Mouse (Mus musculus): ENCODE measurements around the gene G3bp1. TPM values are rescaled to one million over a fixed set of nuclear protein-coding genes. Genes with fewer than 3 reads are reported as not detected.

Gene G3bp1
- polyA plus RNA-seq, 1 experiment from 2014 or later = 160 TPM

DNA sequence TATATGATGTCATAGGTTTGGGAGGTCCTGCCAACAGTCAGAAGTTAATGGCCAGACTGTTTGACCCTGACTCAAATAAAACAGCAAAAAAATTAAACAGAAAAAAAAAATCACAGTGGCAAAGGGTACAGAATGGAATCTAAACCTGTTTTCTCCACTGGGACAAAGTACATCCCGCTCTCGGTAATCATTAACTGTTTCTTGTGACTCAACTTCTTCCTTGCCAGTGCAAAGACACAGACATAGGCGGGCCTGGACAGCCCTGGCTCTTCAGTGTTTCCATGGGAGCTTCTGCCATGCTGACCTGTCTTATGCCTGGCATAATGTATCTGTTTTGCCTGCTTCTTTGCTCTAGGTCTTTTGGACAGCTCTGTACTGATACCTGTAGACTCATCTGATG is 4.3 kb upstream of the G3bp1 start:
- Histone ChIP-seq H3K9ac (no peak overlapping the region), H3K4me1 (peaks cover 16% of the 10 kb centered on the region), H3K27ac (replicated peaks) (no peak overlapping the region), H3K36me3 (no peaks in the 10 kb centered on the region), H3K9me3 (replicated peaks) (no peaks in the 10 kb centered on the region), H3K4me2 (replicated peaks) (no peak overlapping the region), H3K27me3 (no peaks in the 10 kb centered on the region), H3K4me3 (replicated peaks) (no peak overlapping the region)
- 81% methylated on average over 3 of the region's 3 CpGs for WGBS
- no peak for ATAC-seq (ENCODE audit: insufficient number of reproducible peaks, low FRiP score, low TSS enrichment, low read depth)

DNA sequence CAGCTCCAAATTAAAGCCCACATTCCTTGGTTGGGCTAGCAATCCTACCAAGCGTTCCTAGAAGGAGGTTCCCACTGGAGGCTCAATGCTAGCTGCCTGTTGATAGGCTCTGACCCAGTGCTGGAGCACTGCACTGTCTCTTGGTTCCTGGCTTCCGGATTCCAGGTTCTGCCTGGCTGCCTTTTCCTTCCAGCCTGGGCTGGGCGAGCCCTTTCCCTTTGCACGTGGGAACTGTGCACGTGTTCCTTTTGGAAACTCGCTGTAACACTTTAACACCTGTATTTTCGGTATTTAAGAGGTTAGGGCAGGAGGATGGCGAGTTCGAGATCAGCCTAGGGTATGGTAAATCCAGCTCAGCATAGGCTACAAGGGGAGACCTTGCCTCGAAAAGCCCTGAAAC is 1.5 kb upstream of the G3bp1 start:
- 0 out of 2 replicates have a peak overlapping the region, but pooled peaks have one; percentile 29 for H3K9ac ChIP-seq
- H3K36me3 ChIP-seq = peaks cover 6% of the 10 kb centered on the region; the same call in 1 of the 2 replicates
- H3K4me3 ChIP-seq (replicated peaks) = peak overlapping the region; percentile 65
- H3K27me3 ChIP-seq = no peaks in the 10 kb centered on the region
- peak overlapping the region; percentile 92 for H3K27ac ChIP-seq (replicated peaks)
- ATAC-seq (ENCODE audit: insufficient number of reproducible peaks, low FRiP score, low TSS enrichment, low read depth) = no peak
- H3K9me3 ChIP-seq (replicated peaks) = no peaks in the 10 kb centered on the region
- peak overlapping the region; percentile 77 for H3K4me2 ChIP-seq (replicated peaks)
- H3K4me1 ChIP-seq = peaks cover 19% of the 10 kb centered on the region; the same call in 1 of the 2 replicates
- 75% methylated on average over 10 of the region's 10 CpGs for WGBS

DNA sequence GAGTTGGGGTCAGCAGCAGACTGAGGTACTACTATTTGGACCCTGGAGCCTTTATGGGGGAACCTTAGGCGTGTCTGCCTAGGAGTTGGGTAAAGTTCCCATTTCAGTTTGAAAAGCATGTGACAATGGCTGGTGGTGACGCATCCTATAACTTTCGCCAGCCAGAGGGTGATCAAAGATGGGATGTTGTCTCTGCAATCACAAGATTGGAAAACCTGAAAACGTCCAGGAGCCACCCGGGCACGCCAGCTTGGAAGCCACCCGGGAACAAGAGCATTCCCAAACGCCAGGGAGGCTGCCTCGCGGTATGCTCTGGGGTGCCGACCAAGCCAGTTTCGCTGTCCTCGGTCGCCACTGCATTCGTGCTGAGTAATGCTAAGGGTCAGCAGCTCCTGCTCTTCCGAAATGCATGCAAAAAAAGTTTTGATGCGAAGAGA is 856 bp upstream of the G3bp1 start:
- Histone ChIP-seq H3K4me1 (peaks cover 24% of the 10 kb centered on the region), H3K36me3 (peaks cover 8% of the 10 kb centered on the region; the same call in 1 of the 2 replicates), H3K9ac (peak overlapping the region; percentile 29), H3K4me3 (replicated peaks) (peak overlapping the region; percentile 65), H3K27ac (replicated peaks) (peak overlapping the region; percentile 92), H3K27me3 (no peaks in the 10 kb centered on the region), H3K4me2 (replicated peaks) (peak overlapping the region; percentile 77), H3K9me3 (replicated peaks) (no peaks in the 10 kb centered on the region)
- no peak for ATAC-seq (ENCODE audit: insufficient number of reproducible peaks, low FRiP score, low TSS enrichment, low read depth)
- WGBS = 3% methylated on average over 17 of the region's 17 CpGs

DNA sequence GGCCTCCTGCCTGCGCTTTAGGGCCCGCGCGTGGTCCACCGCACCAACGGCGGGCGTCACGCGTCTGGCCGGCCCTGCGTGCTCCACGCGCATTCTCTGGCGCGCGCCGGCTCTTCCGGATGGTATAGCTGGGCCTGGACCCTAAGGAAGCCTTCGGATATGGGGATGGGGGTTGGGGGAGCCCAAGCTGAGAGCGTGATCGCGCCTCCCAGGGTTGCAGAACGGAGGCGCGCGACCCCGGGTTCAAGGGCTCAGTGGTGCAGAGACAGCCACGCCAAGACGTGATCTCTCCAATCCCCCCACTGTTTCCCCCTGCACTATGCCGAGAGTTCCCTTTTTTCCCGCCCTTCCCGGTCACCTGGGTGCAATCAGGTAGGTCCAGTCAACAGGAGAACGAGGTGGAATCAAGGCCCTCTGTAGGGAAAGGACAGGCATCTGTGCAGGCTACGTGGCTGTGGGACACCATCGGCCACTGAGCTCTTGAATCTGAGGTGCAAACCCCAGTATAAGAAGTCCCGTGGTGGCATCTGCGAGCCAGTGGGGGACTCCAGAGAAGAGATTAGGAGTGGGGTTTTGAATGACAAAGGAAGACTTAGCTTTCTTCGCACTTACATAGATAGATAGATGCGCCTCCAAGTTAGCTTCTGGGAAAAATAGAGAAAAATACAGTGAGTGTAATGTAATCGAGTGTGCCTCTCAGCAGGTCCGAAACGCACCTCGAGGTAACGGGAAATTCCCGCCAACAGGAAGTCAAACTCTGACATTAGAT is 622 bp downstream of the G3bp1 start:
- Histone ChIP-seq H3K4me3 (replicated peaks) (peak overlapping the region; percentile 65), H3K27ac (replicated peaks) (peak overlapping the region; percentile 79), H3K9ac (peak overlapping the region; percentile 77), H3K36me3 (peaks cover 16% of the 10 kb centered on the region; the same call in 1 of the 2 replicates), H3K9me3 (replicated peaks) (no peaks in the 10 kb centered on the region), H3K4me2 (replicated peaks) (peak overlapping the region; percentile 79), H3K4me1 (peaks cover 24% of the 10 kb centered on the region), H3K27me3 (no peaks in the 10 kb centered on the region)
- under 1% methylated on average over 46 of the region's 46 CpGs for WGBS
- ATAC-seq (ENCODE audit: insufficient number of reproducible peaks, low FRiP score, low TSS enrichment, low read depth) = peak; percentile 15; the same call in 1 of the 2 replicates

DNA sequence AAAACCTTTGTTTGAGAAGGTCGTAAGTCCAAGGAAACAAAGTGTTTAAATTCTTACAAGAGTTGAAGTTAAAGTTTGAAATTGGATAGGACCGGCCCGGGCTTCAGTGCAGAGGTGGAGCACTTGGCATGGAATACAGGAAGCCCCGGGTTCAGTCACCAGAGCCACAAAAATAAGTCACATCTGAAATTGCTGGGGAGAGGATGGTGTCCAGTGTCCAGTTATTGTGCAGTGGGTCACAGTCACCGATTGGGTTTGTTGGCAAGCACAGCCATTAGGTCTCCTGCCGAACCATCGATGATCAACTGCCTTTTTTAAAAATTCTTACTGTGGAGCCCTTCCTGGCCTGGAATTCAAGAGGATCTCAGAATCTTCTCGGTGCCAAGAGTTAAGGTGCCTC is 1.3 kb downstream of the G3bp1 start:
- Histone ChIP-seq H3K4me2 (replicated peaks) (peak overlapping the region; percentile 79), H3K27ac (replicated peaks) (no peak overlapping the region), H3K4me3 (replicated peaks) (peak overlapping the region; percentile 65), H3K9ac (peak overlapping the region; percentile 77; the same call in 1 of the 2 replicates), H3K27me3 (no peaks in the 10 kb centered on the region), H3K36me3 (peaks cover 16% of the 10 kb centered on the region; the same call in 1 of the 2 replicates), H3K9me3 (replicated peaks) (no peaks in the 10 kb centered on the region), H3K4me1 (peaks cover 24% of the 10 kb centered on the region)
- WGBS = 42% methylated on average over 8 of the region's 8 CpGs
- no peak for ATAC-seq (ENCODE audit: insufficient number of reproducible peaks, low FRiP score, low TSS enrichment, low read depth)

DNA sequence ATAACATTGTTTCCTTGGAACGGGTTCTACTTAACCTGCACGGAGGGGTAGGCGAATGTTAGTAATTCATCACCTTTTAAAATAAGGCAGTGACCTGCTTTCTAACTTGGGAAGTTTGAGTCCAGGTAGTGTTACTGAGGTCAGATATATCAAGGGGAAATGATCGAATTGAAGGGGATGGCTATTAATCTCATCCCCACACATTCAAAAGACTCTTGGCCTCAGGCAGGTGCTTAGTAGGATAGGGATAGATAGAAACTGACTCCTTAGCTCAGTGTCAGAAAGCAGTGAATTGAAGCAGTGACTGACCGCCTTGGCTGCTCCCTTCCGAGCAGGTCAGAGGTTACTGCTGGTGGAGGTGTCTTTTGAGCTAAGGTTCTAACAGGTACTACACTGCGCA is 2.0 kb downstream of the G3bp1 start:
- peaks cover 24% of the 10 kb centered on the region for H3K4me1 ChIP-seq
- H3K27ac ChIP-seq (replicated peaks) = no peak overlapping the region
- H3K36me3 ChIP-seq = peaks cover 16% of the 10 kb centered on the region; the same call in 1 of the 2 replicates
- peak overlapping the region; percentile 79 for H3K4me2 ChIP-seq (replicated peaks)
- peak overlapping the region; percentile 65 for H3K4me3 ChIP-seq (replicated peaks)
- ATAC-seq (ENCODE audit: insufficient number of reproducible peaks, low FRiP score, low TSS enrichment, low read depth) = no peak
- H3K9me3 ChIP-seq (replicated peaks) = no peaks in the 10 kb centered on the region
- no peak overlapping the region for H3K9ac ChIP-seq
- WGBS = 93% methylated on average over 7 of the region's 7 CpGs
- no peaks in the 10 kb centered on the region for H3K27me3 ChIP-seq

DNA sequence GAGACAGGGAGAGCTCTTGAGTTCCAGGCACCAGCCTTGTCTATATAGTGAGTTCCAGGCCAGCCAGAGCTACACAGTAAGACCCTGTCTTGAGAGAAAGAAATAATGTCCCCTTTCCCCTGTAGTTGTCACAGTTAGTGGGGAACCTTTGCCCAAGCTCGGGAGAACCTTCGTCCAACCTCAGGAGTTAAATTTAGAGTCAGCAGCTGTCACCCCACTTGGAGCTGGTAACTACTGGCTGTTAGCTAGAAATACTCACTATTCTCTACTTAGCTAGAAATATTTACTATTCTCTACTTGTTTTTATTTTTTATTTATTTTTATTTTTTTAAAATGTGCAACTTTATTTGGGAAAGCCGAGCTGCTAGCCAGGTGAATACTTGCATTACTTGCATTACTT is 3.7 kb downstream of the G3bp1 start:
- peaks cover 21% of the 10 kb centered on the region for H3K4me1 ChIP-seq
- no peaks in the 10 kb centered on the region for H3K27me3 ChIP-seq
- H3K4me3 ChIP-seq (replicated peaks) = no peak overlapping the region
- ATAC-seq (ENCODE audit: insufficient number of reproducible peaks, low FRiP score, low TSS enrichment, low read depth) = no peak
- H3K4me2 ChIP-seq (replicated peaks) = no peak overlapping the region
- H3K27ac ChIP-seq (replicated peaks) = no peak overlapping the region
- no peak overlapping the region for H3K9ac ChIP-seq
- peaks cover 16% of the 10 kb centered on the region; the same call in 1 of the 2 replicates for H3K36me3 ChIP-seq
- 81% methylated on average over 3 of the region's 3 CpGs for WGBS
- H3K9me3 ChIP-seq (replicated peaks) = no peaks in the 10 kb centered on the region

DNA sequence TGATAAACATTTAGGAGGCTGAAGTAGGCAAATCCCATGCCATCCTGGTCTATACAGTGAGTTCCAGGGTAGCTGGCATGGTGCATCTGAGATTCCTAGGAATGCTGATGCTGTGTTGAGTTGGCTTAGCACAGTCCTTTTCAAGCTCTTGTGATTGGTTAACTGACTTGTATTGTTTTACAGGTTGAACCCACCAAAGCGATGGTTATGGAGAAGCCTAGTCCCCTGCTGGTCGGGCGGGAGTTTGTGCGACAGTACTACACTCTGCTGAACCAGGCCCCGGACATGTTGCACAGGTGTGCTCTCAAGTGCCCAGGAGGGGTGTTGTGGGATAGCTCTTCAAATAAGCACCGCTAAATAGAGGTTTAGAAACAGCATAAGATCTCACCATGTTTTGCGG is 16.0 kb downstream of the G3bp1 start:
- 96% methylated on average over 7 of the region's 7 CpGs for WGBS
- Histone ChIP-seq H3K4me3 (replicated peaks) (no peak overlapping the region), H3K27ac (replicated peaks) (no peak overlapping the region), H3K27me3 (no peaks in the 10 kb centered on the region), H3K9ac (no peak overlapping the region), H3K4me1 (peaks cover 4% of the 10 kb centered on the region; the same call in 1 of the 2 replicates), H3K9me3 (replicated peaks) (no peaks in the 10 kb centered on the region), H3K36me3 (peaks cover 69% of the 10 kb centered on the region), H3K4me2 (replicated peaks) (no peak overlapping the region)
- no peak for ATAC-seq (ENCODE audit: insufficient number of reproducible peaks, low FRiP score, low TSS enrichment, low read depth)

DNA sequence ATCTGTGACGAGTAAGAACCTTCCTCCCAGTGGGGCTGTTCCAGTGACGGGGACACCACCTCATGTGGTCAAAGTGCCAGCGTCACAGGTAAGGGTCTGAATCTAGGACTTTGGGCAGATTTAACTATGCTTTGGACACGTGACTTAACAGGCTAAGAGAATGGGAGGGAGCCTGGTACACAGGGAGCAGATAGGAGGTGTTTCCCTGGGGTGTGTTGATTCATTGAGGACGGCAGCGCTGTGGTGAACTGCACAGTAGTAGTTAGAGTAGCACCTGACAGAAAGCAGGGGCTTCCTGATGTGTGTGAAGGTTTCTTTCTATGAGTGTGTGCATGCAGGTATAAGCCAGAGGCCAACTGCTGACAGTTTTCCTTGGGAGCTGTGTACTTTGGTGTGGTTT is 26.7 kb downstream of the G3bp1 start:
- peaks cover 85% of the 10 kb centered on the region for H3K36me3 ChIP-seq
- WGBS = 86% methylated on average over 6 of the region's 6 CpGs
- no peak overlapping the region for H3K4me3 ChIP-seq (replicated peaks)
- H3K27me3 ChIP-seq = no peaks in the 10 kb centered on the region
- H3K27ac ChIP-seq (replicated peaks) = no peak overlapping the region
- H3K4me1 ChIP-seq = no peaks in the 10 kb centered on the region
- H3K4me2 ChIP-seq (replicated peaks) = no peak overlapping the region
- ATAC-seq (ENCODE audit: insufficient number of reproducible peaks, low FRiP score, low TSS enrichment, low read depth) = no peak
- H3K9ac ChIP-seq = no peak overlapping the region
- no peaks in the 10 kb centered on the region for H3K9me3 ChIP-seq (replicated peaks)

DNA sequence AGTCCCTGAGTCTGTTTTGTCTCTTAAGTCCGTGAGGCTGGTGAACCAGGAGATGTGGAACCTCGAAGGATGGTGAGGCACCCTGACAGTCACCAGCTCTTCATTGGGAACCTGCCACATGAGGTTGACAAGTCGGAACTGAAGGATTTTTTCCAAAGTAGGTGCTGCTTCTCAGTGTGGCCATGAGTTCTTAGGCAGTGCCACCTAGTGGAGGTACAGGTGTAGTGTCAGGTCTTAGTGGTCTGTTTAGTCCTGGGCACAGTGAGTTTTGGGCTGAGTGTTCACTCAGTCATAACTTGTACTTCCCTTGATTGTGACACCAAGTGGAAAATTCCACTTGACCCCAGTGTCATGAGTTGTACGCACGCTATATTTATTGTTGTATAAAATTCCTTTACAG is 28.4 kb downstream of the G3bp1 start:
- no peaks in the 10 kb centered on the region for H3K9me3 ChIP-seq (replicated peaks)
- H3K27ac ChIP-seq (replicated peaks) = no peak overlapping the region
- no peak overlapping the region for H3K4me2 ChIP-seq (replicated peaks)
- no peak overlapping the region for H3K4me3 ChIP-seq (replicated peaks)
- H3K27me3 ChIP-seq = no peaks in the 10 kb centered on the region
- WGBS = 59% methylated on average over 5 of the region's 5 CpGs
- peaks cover 83% of the 10 kb centered on the region for H3K36me3 ChIP-seq
- ATAC-seq (ENCODE audit: insufficient number of reproducible peaks, low FRiP score, low TSS enrichment, low read depth) = no peak
- no peak overlapping the region for H3K9ac ChIP-seq
- 0 out of 2 replicates have a peak, but pooled peaks cover 4% of the 10 kb centered on the region for H3K4me1 ChIP-seq

DNA sequence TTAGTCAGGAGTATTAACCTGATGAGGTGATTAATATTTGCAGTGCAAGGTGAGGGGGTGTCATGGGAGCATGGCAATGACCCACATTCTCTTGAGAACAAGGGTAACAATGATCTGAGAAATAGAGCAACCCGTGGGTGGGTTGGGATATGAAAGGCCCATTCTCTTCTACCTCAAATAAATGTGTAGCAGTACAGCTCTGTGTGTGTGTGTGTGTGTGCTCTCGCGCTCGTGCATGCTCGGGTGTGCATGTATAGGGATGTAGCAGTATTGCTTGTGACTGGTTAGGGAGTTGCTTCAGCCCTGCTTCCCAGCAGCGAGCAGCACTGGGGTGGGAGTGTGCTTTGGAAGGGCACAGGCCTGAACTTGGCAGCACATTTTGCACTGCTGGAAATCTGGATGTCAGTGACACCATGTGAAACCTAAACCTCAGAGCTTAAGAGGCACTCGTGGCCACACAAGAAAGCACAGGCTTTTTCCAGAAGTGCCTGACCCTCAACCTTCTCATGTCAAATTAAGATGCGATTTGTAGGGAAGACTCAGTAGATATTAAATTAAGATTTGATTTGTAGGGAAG is 32.6 kb downstream of the G3bp1 start:
- Histone ChIP-seq H3K27ac (replicated peaks) (no peak overlapping the region), H3K36me3 (peaks cover 44% of the 10 kb centered on the region), H3K9ac (no peak overlapping the region), H3K4me2 (replicated peaks) (no peak overlapping the region), H3K4me1 (0 out of 2 replicates have a peak, but pooled peaks cover 4% of the 10 kb centered on the region), H3K4me3 (replicated peaks) (no peak overlapping the region), H3K9me3 (replicated peaks) (no peaks in the 10 kb centered on the region), H3K27me3 (no peaks in the 10 kb centered on the region)
- no peak for ATAC-seq (ENCODE audit: insufficient number of reproducible peaks, low FRiP score, low TSS enrichment, low read depth)
- WGBS = 80% methylated on average over 8 of the region's 8 CpGs
